Mouse (Mus musculus): ENCODE data around the gene Aggf1. TPM values are rescaled to one million over a fixed set of nuclear protein-coding genes. Genes with fewer than 3 reads are reported as not detected.
A peak's percentile ranks its signal among the peaks of the same experiment; 100 is the strongest.
"Not testable (repeated sequence)": the region's sequence is repeated elsewhere in the genome, so short reads cannot be mapped to it uniquely, and the experiment has no call there.

Gene Aggf1
- polyA plus RNA-seq, 1 experiment from 2014 or later: 34.0 TPM

DNA sequence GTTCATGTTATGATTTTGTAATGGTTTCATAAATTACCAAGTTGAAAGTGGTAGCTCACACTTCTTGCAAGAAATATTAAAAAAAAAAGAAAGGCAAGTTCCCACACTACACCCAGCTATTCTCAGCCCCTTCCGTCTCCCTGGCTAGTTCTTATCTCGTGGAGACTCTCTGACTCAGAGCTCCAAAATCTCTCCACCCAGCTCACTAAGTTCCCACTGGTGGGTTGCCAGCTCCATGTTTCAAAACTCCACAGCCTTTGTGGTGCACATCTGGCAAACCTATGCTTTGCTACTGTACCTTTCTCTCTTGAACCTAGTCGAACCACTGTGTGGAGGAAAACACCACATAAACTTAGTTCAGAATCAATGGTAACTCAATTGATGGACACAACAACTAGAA lies 3.5 kb upstream of the Aggf1 start:
- H3K36me3 ChIP-seq (ENCODE audit: insufficient read depth, low read length): no peaks in the 10 kb centered on the region

DNA sequence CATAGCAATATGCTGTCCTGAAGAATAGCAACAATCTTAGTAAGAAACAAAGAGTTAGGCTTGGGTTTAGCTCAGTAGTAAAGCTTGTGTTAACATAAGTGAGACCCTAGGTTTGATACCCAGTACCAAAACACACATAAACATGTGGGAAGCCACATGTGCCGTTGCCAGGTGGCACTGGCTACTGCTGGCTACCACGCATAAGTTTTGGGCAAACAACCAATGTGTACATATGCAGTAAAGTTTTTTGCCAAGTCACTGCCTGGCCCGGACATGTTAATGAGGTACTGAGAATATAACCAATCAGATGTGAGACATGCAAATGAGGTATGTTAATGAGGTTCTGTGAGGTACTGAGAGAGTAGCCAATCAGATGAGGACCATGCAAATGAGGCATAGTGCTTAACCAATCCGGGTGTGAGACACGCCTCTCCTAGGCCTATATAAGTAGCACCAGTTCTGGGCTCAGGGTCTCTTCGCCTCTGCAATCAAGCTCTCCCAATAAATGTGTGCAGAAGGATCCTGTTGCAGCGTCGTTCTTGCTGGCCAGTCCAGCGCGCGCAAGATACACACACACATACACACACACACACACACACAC lies 1.6 kb upstream of the Aggf1 start:
- ATAC-seq (ENCODE audit: low FRiP score, low TSS enrichment): not testable (repeated sequence)
- 96% methylated on average over 11 of the region's 11 CpGs for WGBS

More for the DNA sequence above, 3.5 kb upstream of the Aggf1 start:
- Histone ChIP-seq H3K27ac (ENCODE audit: low read length) (no peak overlapping the region), H3K9me3 (ENCODE audit: low read length) (no peaks in the 10 kb centered on the region), H3K4me1 (ENCODE audit: insufficient read depth, low read length) (peaks cover 6% of the 10 kb centered on the region), H3K4me2 (replicated peaks; ENCODE audit: low read depth, low read length) (no peak overlapping the region), H3K4me3 (ENCODE audit: low read length) (no peak overlapping the region), H3K27me3 (ENCODE audit: insufficient read depth, low read length) (no peaks in the 10 kb centered on the region), H3K9ac (replicated peaks; ENCODE audit: low read length) (no peak overlapping the region)
- 87% methylated on average over 3 of the region's 3 CpGs for WGBS
- ATAC-seq (ENCODE audit: low FRiP score, low TSS enrichment): no peak

DNA sequence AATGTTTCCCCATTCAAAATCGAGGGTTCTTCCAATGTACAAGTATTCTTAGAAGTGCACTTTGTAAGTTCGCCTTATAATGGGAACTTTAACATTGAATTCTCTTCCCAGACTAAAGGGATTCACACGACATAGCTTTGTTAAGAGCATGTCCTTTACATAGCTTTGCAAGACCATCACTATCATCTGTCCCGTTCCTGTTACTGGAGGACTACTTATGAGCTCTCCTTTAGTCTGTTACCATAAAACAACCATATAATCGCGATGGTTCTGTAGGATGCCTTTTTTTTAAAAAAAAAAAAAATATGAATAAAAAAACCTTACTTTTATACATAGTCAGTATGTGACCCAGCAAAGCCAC lies 382 bp upstream of the Aggf1 start:
- H3K4me3 ChIP-seq (ENCODE audit: low read length): peak overlapping the region; percentile 89
- no peaks in the 10 kb centered on the region for H3K27me3 ChIP-seq (ENCODE audit: insufficient read depth, low read length)
- H3K9ac ChIP-seq (replicated peaks; ENCODE audit: low read length): peak overlapping the region; percentile 92
- H3K4me2 ChIP-seq (replicated peaks; ENCODE audit: low read depth, low read length): peak overlapping the region; percentile 59
- 24% methylated on average over 6 of the region's 6 CpGs for WGBS
- H3K36me3 ChIP-seq (ENCODE audit: insufficient read depth, low read length): peaks cover 5% of the 10 kb centered on the region; the same call in 1 of the 2 replicates
- ATAC-seq (ENCODE audit: low FRiP score, low TSS enrichment): peak; percentile 25
- H3K27ac ChIP-seq (ENCODE audit: low read length): peak overlapping the region; percentile 75
- H3K4me1 ChIP-seq (ENCODE audit: insufficient read depth, low read length): peaks cover 11% of the 10 kb centered on the region
- no peaks in the 10 kb centered on the region for H3K9me3 ChIP-seq (ENCODE audit: low read length)

More for the DNA sequence above, 1.6 kb upstream of the Aggf1 start:
- H3K4me2 ChIP-seq (replicated peaks; ENCODE audit: low read depth, low read length); H3K36me3 ChIP-seq (ENCODE audit: insufficient read depth, low read length); H3K4me3 ChIP-seq (ENCODE audit: low read length); H3K9me3 ChIP-seq (ENCODE audit: low read length); H3K27ac ChIP-seq (ENCODE audit: low read length); H3K27me3 ChIP-seq (ENCODE audit: insufficient read depth, low read length); H3K9ac ChIP-seq (replicated peaks; ENCODE audit: low read length): not testable (repeated sequence)
- H3K4me1 ChIP-seq (ENCODE audit: insufficient read depth, low read length): peaks cover 11% of the 10 kb centered on the region

DNA sequence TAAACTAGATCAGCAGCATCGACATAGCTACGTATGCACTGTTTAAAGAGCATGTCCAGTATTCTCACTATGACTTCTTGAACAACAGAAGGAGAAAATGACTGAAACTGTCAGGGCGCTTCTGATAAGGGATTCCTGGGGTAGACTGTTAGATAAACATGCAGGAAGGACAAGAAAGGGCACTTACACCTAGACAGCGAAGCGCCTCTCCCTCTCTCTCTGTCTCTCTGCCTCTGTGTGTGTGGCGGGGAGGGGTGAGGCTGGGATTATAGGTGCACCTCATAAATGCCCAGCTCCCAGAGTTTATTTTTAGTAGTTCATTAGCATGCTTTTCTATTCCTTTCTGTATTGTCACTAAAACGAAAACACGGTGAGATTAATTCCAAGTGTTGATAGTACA lies 8.8 kb downstream of the Aggf1 start:
- no peak overlapping the region for H3K27ac ChIP-seq (ENCODE audit: low read length)
- H3K36me3 ChIP-seq (ENCODE audit: insufficient read depth, low read length): peaks cover 67% of the 10 kb centered on the region
- H3K9me3 ChIP-seq (ENCODE audit: low read length): no peaks in the 10 kb centered on the region
- H3K27me3 ChIP-seq (ENCODE audit: insufficient read depth, low read length): no peaks in the 10 kb centered on the region
- ATAC-seq (ENCODE audit: low FRiP score, low TSS enrichment): no peak
- H3K4me1 ChIP-seq (ENCODE audit: insufficient read depth, low read length): no peaks in the 10 kb centered on the region
- H3K9ac ChIP-seq (replicated peaks; ENCODE audit: low read length): no peak overlapping the region
- H3K4me2 ChIP-seq (replicated peaks; ENCODE audit: low read depth, low read length): no peak overlapping the region
- H3K4me3 ChIP-seq (ENCODE audit: low read length): no peak overlapping the region
- WGBS: 93% methylated on average over 8 of the region's 8 CpGs

DNA sequence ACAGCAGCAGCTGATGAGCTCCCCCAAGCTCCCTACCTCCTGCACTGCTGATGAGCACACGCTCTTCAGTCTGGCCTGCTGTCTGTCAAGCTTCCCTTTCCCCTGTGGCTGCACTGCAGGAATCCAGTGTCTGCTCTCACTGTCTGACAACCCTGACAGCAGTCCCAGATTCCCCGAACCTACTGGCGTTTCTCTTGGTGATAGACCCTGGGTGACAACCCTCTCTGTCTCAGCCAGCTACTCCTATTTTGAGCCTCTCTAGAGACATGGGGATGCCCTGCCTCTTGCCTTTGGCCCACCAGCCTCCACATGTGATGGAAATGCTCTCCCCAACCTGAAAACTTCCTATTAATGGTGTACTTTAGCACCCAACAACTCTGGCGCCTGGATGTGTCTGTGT lies 11.7 kb downstream of the Aggf1 start:
- 93% methylated on average over 4 of the region's 4 CpGs for WGBS
- no peaks in the 10 kb centered on the region for H3K9me3 ChIP-seq (ENCODE audit: low read length)
- no peak overlapping the region for H3K4me3 ChIP-seq (ENCODE audit: low read length)
- peaks cover 63% of the 10 kb centered on the region for H3K36me3 ChIP-seq (ENCODE audit: insufficient read depth, low read length)
- no peak overlapping the region for H3K4me2 ChIP-seq (replicated peaks; ENCODE audit: low read depth, low read length)
- H3K4me1 ChIP-seq (ENCODE audit: insufficient read depth, low read length): no peaks in the 10 kb centered on the region
- H3K27me3 ChIP-seq (ENCODE audit: insufficient read depth, low read length): no peaks in the 10 kb centered on the region
- no peak for ATAC-seq (ENCODE audit: low FRiP score, low TSS enrichment)
- H3K9ac ChIP-seq (replicated peaks; ENCODE audit: low read length): no peak overlapping the region
- no peak overlapping the region for H3K27ac ChIP-seq (ENCODE audit: low read length)

DNA sequence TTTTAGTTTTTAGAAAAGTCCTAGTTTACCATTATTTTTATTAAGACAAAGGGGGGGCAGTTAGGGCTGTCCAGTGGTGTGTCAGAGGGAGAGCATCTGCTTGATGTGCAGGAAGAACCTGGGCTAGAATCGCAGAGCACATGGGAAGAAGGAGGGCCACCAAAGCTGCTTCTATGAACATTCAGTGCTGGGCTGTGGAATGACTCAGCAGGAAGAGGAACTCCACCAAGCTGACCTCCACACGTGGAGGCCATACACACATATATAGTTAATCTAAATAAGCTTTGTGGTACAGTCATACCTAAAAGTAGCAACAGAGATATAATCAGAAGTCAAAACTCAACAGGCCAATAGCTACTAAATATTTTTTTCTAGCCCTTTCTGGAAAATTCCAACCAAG lies 16.9 kb downstream of the Aggf1 start:
- no peak overlapping the region for H3K27ac ChIP-seq (ENCODE audit: low read length)
- ATAC-seq (ENCODE audit: low FRiP score, low TSS enrichment): no peak
- no peak overlapping the region for H3K4me3 ChIP-seq (ENCODE audit: low read length)
- no peaks in the 10 kb centered on the region for H3K9me3 ChIP-seq (ENCODE audit: low read length)
- H3K4me2 ChIP-seq (replicated peaks; ENCODE audit: low read depth, low read length): no peak overlapping the region
- 83% methylated on average over 2 of the region's 2 CpGs for WGBS
- H3K9ac ChIP-seq (replicated peaks; ENCODE audit: low read length): no peak overlapping the region
- H3K36me3 ChIP-seq (ENCODE audit: insufficient read depth, low read length): peaks cover 71% of the 10 kb centered on the region
- no peaks in the 10 kb centered on the region for H3K27me3 ChIP-seq (ENCODE audit: insufficient read depth, low read length)
- H3K4me1 ChIP-seq (ENCODE audit: insufficient read depth, low read length): no peaks in the 10 kb centered on the region

DNA sequence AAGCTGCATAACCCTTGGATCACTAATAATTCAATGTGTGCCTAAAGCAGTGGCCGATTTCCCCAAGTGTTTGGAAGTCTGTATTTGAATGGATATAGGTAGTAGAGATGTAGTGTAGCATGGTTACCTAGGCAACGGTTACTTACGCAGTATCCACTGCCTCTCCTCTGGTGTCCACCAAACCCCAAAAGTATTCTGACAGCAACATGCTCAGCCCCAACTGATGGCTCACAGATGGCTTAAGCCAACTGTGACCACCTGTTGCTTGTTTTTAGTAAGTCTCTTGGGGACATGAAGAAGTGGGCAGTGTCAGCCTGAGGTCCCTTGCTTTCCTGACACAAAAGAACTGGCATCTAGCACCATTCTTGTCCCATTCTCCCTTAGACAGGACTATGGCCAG lies 26.7 kb downstream of the Aggf1 start:
- H3K4me2 ChIP-seq (replicated peaks; ENCODE audit: low read depth, low read length): no peak overlapping the region
- H3K4me3 ChIP-seq (ENCODE audit: low read length): no peak overlapping the region
- no peaks in the 10 kb centered on the region for H3K4me1 ChIP-seq (ENCODE audit: insufficient read depth, low read length)
- no peak for ATAC-seq (ENCODE audit: low FRiP score, low TSS enrichment)
- H3K9me3 ChIP-seq (ENCODE audit: low read length): no peaks in the 10 kb centered on the region
- H3K27me3 ChIP-seq (ENCODE audit: insufficient read depth, low read length): no peaks in the 10 kb centered on the region
- H3K9ac ChIP-seq (replicated peaks; ENCODE audit: low read length): no peak overlapping the region
- H3K27ac ChIP-seq (ENCODE audit: low read length): no peak overlapping the region
- 88% methylated on average over 3 of the region's 3 CpGs for WGBS
- peaks cover 28% of the 10 kb centered on the region for H3K36me3 ChIP-seq (ENCODE audit: insufficient read depth, low read length)

DNA sequence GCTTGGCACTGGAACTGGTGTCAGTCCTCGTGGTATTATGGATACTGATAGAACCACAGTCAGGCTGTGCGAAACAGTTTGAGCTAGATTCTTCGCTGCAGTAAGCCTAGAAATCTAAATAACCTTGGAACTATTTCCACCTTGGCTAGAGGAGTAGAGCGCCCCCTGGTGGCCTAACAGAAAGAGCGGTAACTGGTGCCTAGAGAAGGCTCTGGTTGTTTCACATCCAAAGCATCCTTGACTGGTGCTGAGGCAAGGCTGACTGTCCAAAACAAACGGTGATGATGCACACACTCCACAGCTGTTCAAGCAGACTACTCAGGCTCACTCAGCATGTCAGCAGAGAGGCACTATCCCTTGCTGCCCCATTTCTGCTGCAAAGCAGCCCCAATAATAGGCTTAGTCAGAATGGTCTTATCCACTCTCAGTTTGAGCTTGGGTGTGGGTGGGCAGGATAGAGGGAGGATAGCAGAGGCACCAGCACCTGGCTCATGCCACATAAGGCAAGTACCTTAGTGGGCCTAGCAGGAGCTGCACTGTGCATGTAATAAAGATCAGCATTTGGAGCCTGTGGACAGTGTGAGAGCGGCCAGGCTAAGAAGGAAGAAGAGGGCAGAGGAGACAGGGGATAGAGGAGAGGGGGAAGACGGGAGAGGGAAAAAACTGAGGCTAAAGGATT lies 28.0 kb downstream of the Aggf1 start:
- WGBS: 30% methylated on average over 8 of the region's 8 CpGs
- H3K36me3 ChIP-seq (ENCODE audit: insufficient read depth, low read length): peaks cover 21% of the 10 kb centered on the region
- H3K27ac ChIP-seq (ENCODE audit: low read length): no peak overlapping the region

DNA sequence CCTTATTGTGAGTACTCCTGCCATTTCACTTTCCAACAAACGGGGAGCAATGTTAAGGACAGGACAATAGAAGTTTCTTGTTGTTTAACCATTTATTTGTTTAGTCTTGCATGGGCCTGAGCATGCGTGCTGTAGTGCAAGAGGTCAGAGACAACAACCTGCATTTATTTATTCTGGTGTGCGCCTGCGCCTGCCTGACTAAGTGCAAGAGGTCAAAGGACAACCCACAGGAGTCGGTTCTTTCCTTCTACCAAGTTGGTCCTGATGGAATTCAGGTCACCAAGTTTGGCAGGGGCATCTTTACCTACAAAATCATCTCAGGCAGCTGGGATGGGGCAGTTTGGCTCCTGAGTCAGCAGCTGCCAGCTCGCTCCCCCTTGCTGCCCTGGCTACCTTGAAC lies 29.3 kb downstream of the Aggf1 start:
- Histone ChIP-seq H3K9me3 (ENCODE audit: low read length) (no peaks in the 10 kb centered on the region), H3K4me2 (replicated peaks; ENCODE audit: low read depth, low read length) (no peak overlapping the region), H3K4me1 (ENCODE audit: insufficient read depth, low read length) (no peaks in the 10 kb centered on the region), H3K36me3 (ENCODE audit: insufficient read depth, low read length) (peaks cover 12% of the 10 kb centered on the region), H3K27me3 (ENCODE audit: insufficient read depth, low read length) (no peaks in the 10 kb centered on the region), H3K4me3 (ENCODE audit: low read length) (no peak overlapping the region), H3K27ac (ENCODE audit: low read length) (no peak overlapping the region), H3K9ac (replicated peaks; ENCODE audit: low read length) (no peak overlapping the region)
- 68% methylated on average over 6 of the region's 6 CpGs for WGBS
- ATAC-seq (ENCODE audit: low FRiP score, low TSS enrichment): no peak

More for the DNA sequence above, 28.0 kb downstream of the Aggf1 start:
- Histone ChIP-seq H3K4me2 (replicated peaks; ENCODE audit: low read depth, low read length) (no peak overlapping the region), H3K9ac (replicated peaks; ENCODE audit: low read length) (no peak overlapping the region), H3K4me1 (ENCODE audit: insufficient read depth, low read length) (no peaks in the 10 kb centered on the region), H3K27me3 (ENCODE audit: insufficient read depth, low read length) (no peaks in the 10 kb centered on the region), H3K9me3 (ENCODE audit: low read length) (no peaks in the 10 kb centered on the region), H3K4me3 (ENCODE audit: low read length) (no peak overlapping the region)
- peak; percentile 46 for ATAC-seq (ENCODE audit: low FRiP score, low TSS enrichment)

DNA sequence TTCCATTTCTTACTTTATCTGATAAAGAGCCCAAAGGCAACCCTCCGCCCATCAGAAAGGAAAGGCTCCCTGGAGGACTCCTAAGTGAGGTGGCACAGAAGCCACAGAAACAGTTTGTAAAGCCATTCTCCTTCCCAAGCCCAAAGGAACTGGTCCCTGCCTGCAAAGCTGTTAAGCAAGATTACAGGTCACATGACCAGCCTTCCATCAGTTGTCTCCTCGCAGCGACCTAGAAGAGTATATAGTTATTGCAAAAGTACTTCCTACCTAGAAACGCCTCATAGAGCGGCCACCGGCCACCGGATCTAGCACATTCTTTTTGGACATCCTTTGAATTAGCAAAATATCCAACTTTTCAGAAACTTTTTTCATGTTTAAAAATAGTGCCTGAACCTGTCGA lies 31.7 kb downstream of the Aggf1 start:
- Histone ChIP-seq H3K9me3 (ENCODE audit: low read length) (no peaks in the 10 kb centered on the region), H3K4me1 (ENCODE audit: insufficient read depth, low read length) (no peaks in the 10 kb centered on the region), H3K27ac (ENCODE audit: low read length) (no peak overlapping the region), H3K4me3 (ENCODE audit: low read length) (no peak overlapping the region), H3K9ac (replicated peaks; ENCODE audit: low read length) (no peak overlapping the region), H3K4me2 (replicated peaks; ENCODE audit: low read depth, low read length) (no peak overlapping the region), H3K27me3 (ENCODE audit: insufficient read depth, low read length) (no peaks in the 10 kb centered on the region), H3K36me3 (ENCODE audit: insufficient read depth, low read length) (peaks cover 18% of the 10 kb centered on the region)
- 84% methylated on average over 8 of the region's 8 CpGs for WGBS
- ATAC-seq (ENCODE audit: low FRiP score, low TSS enrichment): no peak

Measured in kidney, embryonic 16.5 days (tissue).